Mouse (Mus musculus) c-Kit-positive CD71-positive TER-119-positive erythroid progenitor cells, embryonic 14.5 days (primary cell): ENCODE data around the gene Slamf9.

Experiments used
- DNase-seq: peaks from one replicate; pipeline ENCODE4 v3.0.0-alpha.2; 2013; ENCODE audit warnings: low spot score

Slamf9 gene

DNA sequence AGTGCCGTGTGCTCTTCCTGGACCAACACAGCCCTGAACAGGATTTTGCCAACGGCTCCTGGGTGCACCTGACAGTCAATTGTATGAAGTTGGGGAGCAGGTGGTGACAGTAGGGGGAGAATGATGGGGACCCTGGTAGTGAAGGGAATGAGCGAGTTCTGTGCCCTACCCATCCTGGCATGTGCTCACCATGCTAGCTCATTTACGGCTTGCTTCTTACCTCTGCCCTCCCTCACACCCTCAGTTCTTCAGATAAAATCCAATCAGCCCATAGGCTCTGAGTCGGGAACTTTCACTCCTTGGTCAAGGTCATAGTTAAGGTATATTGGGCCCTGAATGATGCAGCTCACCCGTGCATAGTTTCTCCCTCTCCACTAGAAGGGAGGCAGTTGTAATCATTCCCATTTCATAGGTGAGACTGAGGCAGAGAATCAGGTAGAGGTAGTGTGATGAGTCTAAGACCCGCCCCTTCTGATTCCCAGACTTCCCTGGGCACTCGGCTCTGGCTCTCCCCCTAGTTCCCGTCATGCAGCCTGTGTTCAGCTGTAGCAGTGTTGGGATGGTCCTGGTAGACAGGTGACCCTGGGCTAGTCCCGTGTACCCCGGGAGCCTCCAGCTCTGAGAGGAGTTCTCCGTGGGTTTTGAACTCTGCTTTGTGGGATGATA is 14.6 kb downstream of the Slamf9 start:
- no peak for DNase-seq

DNA sequence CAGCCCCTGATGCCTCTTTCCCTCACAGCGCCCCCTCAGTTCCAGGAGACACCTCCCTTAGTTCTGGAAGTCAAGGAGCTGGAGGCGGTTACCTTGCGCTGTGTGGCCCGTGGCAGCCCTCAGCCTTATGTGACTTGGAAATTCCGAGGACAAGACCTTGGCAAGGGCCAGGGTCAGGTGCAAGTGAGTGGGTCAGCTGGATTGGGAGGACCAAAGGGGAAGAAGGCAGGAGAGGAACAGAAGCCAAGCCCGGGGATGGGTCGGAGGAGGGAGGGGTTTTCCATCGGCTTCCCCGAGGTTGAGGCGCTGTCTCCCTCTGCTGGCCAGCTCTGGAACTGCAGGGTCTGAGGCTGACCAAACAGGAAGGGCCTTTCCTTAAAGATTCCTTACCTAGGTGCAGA is 15.1 kb downstream of the Slamf9 start:
- DNase-seq = no peak

DNA sequence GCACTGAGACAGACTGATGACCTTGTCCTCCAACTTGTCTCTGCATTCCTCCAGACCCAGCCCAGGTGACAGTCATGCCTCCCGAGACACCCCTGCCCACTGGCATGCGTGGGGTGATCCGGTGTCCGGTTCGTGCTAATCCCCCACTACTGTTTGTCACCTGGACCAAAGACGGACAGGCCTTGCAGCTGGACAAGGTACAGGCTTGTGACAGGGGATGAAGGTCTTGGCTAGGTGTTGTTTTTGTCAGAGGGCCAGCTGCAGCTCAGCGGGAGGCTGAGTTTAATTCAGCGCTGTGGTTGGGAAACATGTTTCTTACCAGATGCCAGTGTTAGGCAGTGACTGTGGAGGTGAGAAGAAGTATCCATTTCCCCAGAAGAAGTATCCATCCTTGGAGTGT is 16.9 kb downstream of the Slamf9 start:
- no peak for DNase-seq

DNA sequence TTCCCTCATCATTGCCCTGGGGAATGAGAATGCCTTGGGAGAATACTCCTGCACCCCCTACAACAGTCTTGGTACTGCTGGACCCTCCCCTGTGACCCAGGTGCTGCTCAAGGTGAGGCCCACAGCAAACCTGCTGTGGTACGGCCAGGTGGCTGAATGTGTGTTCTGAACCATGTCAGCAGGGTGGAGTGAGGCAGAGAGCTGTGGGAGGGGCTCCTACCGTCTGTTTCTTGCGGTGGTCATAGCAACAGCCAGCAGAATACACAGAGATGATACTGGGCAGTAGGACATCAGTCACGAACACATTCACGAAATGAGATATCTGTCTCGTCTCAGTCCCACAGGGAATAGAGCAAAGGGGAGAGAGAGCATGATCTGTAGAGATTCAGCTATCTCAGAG is 18.4 kb downstream of the Slamf9 start:
- no peak for DNase-seq

DNA sequence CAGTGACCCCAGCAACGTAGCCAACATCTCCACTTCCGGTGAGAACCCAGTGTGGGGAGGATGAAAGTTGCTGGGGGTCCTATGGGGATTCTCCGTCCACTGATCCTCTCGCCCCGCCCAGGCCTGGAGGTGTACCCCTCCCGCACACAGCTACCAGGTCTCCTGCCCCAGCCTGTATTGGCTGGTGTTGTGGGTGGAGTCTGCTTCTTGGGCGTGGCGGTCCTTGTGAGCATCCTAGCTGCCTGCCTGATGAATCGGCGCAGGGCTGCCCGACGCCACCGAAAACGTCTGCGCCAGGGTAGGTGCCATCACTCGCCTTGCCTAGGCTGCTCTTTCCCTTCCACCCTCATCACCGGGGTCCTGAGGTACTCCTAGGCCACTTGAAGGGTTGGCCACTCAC is 20.9 kb downstream of the Slamf9 start:
- DNase-seq = no peak

DNA sequence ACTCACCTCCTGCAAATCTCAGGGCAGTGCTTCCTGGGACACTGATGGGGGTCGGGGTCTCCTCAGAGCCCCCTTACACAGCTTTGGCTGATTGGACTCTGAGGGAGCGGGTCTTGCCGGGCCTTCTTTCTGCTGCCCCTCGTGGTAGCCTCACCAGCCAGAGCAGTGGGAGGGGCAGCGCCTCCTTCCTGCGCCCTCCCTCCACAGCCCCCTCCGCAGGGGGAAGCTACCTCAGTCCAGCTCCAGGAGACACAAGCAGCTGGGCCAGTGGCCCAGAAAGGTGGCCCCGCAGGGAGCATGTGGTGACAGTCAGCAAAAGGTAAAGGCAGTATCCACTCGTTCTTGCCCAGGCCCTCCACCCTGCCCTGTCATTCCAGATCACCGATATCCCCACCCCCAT is 22.3 kb downstream of the Slamf9 start:
- DNase-seq = no peak

DNA sequence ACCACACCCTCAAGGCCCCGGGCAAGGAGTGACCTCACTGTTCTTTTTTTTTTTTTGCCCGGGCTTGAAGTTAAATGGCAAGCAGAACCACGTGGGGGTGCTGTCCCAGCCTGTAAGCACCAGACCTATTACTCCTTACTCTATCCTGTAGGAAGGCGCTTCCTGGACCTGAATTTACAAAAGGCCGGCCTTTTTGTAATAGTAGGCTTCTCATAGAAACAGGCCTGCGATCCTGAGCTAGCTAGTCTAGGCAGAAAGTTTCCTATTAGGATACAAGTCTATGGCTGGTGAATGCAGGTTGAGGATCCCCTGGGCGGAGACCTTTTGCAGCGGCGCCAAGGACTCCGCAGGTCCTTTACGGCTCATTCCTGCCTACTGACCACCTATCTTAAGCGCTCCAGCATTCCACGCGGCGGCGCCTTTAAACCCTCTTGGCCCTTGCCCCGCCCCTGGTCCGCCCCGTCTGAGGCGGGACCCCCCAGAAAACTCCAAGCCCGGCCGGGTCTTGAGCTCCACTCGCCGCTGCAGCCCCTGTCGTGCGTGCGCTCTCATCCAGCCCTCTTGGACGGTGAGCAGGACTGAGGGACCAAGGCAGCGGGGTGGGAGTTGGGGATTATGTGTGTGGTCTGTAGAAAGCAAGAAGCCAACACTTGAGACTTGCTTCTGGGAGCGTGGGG is 24.7 kb downstream of the Slamf9 start, which contains the start of gene Tagln2:
Tagln2 (plus strand) TSS at position 283 of the 677 bp plus-strand sequence.
- DNase-seq = no peak

DNA sequence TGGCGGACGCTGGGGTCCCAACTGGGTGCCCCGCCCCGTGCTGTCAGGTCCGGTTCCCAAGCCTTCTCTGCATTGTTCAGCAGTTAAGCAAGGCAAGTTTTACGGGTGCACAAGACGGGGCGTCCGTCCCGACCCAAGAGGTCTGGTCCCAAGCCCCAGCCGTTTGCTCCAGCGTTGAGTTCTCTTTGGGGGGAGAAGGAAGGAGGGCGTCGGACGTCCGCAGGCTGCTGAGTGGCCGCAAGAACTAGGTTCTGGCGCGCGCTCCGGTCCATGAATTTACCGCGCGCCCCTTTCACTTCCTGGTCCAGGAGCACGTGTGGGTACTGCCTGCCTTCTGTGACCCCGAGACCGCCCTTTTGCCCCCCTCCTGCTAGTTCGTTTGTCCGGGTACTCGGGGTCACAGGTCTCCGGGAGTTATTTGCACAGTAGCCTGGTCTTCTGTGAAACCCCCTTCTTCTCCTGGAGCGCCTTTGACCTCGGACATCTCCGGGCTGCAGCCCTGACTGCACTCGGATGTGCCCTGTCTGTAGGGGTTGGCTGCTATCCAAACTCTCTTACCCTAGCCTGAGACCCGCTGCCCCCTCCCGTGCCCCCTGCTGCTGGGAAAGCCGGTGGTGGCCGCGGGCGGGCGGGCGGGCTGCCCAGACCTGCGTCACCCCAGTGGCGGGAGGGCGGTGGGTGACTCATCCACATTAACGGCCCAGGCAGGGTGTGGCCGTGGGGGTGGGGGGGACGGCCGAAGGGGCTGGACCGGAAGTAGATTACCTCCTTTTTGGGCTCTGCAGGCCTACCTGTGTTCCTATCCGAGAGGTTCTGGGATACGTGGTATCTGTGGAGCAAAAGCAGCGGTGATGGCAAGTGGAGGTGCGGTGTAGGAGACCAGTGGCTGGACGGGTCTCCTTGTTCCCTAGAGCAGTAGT is 25.6 kb downstream of the Slamf9 start:
- DNase-seq = no peak

DNA sequence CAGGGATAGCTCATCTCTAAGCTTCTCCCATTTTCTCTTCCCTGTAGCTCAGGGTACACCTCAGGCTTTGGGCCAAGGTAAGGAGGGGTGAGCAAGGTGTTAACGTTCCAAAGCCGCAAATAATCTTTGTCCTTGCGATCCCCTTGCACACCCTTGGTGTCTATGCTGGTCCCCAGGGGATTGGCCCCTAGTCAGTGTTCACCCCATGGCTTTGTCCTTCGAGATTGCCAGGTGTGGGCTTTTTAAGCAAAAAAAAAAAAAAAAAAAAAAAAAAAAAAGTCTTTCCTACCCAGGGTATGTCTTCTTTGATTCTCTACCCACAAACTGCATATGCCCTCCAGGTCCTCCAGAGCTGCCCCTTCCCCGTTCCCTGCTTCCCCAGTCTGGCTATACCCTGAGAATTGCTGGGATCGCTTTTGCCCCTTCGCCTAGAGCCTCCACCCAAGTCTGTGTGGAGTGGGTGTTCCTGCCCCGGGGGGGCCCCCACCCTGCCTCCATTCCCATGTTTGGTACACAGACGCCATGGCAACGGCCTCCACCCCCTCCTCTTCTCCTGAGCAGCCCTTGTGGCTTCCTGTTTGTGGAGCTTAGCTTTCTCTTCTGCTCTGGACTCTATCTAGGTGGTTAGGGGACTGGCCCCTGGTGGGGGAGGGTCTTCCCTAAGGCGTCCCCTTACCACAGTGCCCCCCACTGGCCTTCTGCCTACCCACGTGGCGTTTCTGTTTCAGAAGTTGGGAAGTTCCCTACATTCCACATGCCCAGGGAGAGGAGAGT is 26.4 kb downstream of the Slamf9 start:
- no peak for DNase-seq

DNA sequence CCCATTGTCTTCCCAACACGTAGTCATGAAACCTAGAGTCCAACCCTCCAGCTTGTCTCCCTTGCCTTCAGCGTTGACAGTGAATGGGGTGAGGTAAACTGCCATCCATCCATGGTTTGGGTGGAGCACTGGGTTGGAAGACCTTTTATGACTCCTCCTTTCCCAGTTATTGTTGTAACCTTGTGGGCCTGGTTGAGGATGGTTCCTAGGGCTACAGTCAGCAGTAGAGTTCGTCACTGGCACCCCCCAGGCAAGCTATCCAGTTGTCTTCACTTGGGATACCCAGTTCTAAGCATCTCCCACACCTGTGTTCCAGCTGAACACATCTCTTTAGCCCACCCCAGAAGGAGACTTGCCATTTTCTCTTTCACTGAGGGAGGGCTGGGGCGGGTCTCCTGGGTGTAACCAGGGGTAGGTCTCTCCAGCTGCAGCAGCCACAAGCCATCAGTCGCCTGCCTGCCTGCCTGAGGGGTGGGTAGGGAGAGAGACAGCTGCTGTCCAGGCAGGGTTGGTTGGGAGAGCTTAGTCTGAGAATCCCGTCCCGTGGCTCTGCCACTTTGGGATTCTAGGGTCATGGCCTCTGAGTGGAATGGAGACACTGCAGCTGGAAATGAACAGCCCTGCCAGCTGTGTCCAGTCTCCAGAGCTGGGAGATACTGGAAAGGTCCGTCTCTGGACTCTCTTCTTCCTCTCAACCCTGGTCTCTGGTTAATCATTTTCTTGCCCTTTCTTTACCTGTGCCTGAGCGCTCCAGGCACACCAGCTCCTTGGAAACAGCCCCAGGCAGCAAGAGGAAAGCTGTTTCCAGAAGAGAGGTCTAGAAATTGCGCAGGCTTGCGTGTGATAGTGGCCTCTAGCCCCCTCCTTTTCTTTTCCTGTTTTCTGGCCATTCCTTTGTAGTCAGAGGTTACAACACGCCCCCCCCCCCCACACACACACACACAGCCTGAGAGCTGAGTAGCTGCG is 27.3 kb downstream of the Slamf9 start:
- DNase-seq = no peak

DNA sequence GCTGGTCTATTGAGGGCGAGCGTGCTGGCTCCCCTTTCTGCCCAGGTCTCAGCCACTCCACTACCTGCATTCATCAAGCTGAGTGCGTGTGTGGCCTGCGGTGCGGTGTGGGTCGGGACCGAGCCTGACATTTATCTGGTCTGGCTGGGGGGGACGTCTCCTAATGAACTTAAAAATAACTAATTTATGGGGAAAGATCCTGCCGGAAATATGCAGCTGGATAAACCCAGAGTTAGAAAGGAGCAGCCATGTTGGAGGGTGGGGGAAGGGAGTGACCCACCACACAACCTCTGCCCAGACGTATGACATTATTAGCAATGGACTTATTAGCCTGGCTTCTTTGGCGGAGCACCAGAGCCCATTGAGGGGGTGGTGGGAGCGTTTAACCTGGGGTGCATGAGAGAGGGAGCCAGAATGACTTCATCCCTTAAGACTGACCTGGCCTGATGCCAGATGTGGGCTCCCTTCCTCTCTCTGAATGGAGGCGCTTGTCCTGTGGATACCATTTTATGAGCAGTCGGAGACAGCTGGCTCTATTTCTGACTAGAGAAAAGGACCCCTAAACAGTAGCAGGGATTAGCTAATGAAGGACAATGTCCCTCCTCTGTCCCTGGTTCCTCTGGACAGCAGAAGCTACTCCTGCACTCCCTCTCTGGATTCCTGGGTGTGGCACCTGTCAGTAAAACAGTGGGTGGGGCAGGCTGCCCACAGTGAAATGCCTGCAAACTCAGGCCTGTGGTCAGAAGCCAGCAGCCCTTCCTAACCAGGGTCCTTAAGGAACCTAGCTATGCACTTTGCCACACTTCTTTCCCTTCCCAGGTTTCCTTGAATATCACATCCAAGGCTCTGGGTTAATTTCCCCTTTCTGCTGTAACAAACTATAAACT is 28.2 kb downstream of the Slamf9 start:
- DNase-seq = no peak

DNA sequence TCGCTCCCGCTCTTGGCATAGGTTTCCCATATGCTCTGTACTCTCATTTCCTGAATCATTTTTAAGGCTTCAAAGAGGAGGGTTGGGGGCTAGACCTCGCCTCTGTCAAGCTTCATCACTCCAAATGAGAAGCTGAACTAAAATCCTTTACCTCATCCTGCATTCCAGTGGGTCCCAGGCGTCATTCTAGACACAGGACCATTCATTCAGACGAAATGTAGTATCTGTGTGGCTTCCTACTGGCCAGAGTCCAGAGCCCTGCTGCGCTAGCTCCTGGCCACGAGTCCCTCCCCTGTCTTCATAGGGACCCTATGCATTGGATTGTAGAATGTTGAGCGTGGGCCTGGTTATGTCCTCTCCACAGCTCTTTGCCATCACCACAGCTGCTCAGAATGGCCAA is 29.6 kb downstream of the Slamf9 start:
- no peak for DNase-seq

DNA sequence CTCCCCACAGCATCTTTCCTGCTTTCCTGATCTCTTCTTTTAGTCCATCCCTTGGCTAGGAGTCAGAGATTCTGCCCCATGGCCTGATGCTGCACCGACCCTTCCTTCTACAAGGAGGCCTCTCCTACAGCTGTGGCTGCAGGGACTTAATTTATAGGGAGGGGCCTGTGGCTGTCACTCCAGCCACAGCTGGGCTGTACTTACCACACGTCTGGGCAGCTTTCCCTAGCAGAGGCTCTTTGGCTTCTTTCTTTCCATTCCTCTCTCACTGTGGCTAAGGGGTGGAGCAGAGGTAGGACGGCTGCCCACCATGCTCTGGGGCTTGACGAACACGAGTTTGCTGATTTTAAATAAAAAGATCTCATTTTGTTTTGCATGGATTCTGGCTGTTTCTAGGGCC is 31.8 kb downstream of the Slamf9 start:
- no peak for DNase-seq

DNA sequence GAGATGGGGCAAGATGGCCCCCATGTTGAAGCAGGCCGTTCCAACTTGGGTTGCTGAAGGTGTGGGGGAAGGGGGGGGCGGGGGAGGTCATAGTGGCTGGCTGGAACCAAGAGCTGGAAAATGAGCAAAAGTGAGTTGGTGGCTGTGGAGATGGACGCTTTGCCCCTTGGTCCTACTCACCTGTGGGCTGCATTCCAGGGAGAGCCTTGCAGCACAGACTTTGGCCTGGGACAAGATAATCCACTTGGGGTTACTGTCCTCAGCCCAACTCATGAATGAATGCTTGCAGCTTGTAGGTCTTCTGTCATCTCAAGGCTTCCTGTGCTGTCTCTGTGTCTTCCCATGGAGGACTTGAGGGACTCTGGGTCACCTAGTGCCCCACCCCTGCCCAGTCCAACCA is 32.5 kb downstream of the Slamf9 start:
- DNase-seq = no peak

DNA sequence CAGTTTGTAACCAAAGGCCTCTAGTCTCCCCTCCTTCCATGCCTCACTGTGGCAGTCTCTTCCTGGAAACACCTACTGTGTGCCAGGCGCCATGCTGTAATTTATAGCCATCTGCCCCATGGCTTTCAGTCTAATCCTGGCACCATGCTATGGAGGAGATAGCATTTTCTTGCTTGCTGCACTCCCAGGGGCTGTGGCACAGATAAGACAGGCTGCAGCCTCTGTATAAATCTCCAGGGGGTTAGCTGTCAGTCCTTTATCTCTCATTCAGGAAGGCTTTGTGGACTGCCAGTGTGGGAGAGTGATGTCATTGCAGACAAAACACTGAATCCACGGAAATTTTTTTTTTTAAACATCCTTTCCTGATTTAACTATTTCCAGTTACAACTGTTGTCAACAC is 33.0 kb downstream of the Slamf9 start:
- no peak for DNase-seq

DNA sequence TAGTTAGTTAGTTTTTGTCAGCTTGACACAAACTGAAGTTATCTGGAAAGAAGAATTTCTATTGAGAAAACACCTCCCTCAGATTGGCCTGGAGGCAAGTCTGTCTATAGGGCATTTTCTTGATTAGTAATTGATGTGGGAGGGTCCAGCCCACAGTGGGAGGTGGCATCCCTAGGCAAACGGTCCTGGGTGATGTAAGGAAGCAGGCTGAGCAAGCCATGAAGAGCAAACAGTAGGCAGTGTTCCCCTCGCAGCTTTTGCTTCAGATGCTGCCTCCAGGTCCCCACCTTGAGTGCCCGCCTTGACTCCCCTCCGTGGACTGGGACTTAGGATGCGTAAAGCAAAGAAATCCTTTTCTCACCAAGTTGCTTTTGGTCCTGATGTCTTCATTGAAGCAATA is 34.1 kb downstream of the Slamf9 start:
- DNase-seq = no peak

DNA sequence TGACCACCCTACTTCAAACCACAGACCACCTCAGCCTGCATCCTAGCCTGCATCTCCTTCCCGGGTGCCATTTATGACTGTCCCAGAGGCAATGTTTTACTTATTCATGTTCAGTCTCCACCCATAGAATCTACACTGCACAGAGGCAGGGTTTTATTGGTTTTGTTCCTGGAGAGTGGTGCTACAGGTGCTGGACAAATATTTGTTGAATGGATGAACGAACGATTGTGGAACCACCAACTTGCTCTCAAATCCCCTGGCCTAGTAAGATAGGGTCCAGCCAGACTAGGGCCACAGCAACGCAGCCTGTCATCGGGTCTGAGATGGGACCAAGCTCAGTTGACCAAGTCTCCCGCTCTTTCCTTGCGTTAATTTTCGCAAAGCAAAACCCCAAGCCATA is 34.8 kb downstream of the Slamf9 start:
- no peak for DNase-seq

DNA sequence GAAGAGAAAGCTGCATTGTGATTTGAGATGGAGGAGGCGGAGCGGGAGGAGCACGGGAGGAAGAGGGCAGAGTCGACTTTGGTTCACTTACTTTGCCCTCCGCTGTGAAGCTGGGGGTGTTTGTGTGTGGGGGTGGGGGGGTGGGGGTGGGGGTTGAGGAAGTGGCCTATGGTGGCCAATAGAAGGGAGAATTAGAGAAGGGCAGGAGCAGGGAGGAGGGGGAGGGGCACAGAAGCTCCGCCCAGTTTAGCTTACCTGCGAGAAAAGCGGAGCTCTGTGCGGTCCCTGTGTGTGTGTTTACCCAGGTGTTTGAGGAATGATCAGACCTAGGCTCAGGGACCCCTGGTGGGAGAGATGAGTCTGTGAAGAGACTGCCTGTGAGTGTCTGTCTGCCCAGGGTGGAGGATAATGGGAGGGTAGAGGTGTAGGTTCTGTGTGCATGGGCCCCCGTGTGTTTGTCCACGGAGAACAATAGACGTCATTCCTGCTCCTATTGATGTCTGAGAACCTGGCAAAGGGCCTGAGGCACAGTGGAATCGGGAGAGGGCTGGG is 35.3 kb downstream of the Slamf9 start:
- no peak for DNase-seq

DNA sequence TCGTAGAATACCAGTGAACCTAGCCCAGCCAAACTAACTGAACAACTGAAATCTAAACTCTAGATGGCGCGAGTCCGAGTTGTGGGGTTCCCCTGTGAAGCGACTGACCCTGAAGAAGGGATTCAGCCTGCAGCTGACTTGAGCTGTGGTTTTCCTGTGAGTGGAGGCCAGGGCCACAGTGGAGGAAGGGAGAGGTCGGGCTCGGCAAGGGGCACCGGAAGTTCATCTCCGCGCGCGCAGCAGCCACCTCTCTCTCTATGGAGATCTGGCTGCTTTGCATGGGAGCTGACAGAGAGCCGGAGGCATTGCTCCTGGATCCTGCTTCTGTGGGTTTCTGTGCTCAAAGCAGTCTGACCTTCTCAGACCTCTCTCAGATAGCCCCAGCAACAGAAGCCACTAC is 37.8 kb downstream of the Slamf9 start:
- no peak for DNase-seq
